Mouse (Mus musculus): ENCODE results near the gene Prkar1b.
A peak's percentile ranks its signal among the peaks of the same experiment; 100 is the strongest.

The Prkar1b gene

DNA sequence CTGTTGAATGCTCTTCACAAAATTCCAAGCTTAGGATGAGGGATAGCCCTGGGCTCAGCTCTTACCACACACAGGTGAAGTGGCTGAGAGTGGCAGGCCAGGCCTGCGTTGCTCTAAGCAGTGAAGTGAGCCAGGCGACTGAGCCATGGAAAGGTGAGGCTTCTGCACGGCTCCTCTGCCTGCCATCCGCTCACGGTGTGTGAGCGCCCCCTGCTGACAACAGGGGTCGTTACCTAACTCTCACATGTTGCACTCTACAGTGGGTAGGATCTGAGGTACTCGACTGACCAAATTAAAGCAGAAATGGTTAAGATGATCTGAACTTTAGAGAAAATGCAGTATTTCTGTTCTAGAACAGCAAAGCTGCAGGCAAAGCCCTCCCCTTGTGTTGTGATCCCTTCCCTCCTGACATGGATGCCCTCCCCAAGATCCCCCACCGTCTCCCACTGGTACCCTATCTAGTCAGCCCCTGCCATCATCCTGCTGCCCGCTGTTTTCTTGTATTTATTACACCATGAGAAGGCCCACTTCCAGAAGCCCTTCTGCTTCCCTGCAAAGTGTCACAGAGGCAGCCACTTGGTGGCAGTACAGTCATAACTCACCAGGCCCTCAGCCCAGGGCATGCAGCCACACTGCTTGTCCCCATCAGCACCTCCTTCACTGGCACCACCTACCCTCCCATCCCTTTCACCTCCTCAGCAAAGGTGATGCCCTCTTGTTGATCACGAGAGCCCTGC, 29.3 kb upstream of the Prkar1b start:
- Histone ChIP-seq H3K4me1 (replicated peaks; ENCODE audit: low read depth, low read length) (peaks cover 14% of the 10 kb centered on the region), H3K27me3 (ENCODE audit: insufficient read depth, low read length) (no peaks in the 10 kb centered on the region), H3K36me3 (ENCODE audit: insufficient read depth, low read length) (peaks cover 97% of the 10 kb centered on the region), H3K9me3 (ENCODE audit: low read length) (no peaks in the 10 kb centered on the region), H3K4me3 (replicated peaks; ENCODE audit: low read length) (no peak overlapping the region)
- TF ChIP-seq NANOG (IDR thresholded peaks at IDR 0.05; ENCODE audit: borderline replicate concordance, low read length) = no peak
- no peak for TF ChIP-seq POU5F1 (IDR thresholded peaks at IDR 0.05; ENCODE audit: borderline replicate concordance, low read length)
- peak; percentile 83 for TF ChIP-seq CTCF (conservative IDR thresholded peaks at IDR 0.05; ENCODE audit: low read length)

DNA sequence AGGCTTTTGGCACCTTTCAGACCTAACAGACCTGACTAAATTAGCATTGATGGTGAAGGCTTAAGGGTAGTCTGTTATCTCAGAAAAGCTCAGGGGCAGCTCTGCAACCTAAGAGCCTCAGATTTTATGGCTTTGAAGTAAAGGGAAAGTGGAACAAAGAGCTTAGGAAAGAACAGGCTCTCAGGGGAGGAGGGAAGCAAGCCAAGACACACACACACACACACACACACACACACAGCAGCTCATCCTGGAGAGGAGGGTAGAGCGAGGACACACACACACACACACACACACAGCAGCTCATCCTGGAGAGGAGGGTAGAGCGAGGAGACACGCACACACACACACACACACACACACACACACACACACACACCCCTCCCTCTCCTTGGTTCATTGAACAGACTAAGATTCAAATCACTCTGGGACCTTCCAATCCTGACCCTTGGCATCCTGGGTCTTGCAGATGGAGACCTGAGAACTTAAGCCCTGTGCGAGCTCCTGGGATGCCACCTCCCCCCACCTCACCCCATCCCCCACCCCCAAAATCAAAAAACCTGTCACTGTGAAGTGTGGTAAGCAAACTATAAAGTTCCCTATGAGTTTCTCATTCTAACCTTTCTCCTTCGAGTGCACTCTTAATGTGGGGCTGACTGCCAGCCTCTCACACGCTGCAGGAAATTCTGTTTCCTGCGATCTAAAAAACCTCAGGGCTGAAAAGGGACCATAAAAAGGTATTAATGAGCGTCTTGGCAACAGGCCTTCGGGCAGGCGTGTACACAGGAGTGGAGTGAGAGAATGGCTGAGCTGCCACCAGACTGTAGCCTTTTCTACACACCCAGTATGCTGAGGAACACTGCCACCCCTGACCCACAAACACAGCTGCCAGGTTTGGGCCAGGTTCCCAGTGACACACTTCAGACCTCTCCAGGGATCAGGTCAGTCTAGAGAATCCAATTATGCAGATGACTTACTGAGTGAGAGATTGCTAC, 25.1 kb upstream of the Prkar1b start:
- Histone ChIP-seq H3K4me1 (replicated peaks; ENCODE audit: low read depth, low read length) (peaks cover 11% of the 10 kb centered on the region; the same call in 1 of the 2 replicates), H3K4me3 (replicated peaks; ENCODE audit: low read length) (no peak overlapping the region), H3K9me3 (ENCODE audit: low read length) (no peaks in the 10 kb centered on the region), H3K36me3 (ENCODE audit: insufficient read depth, low read length) (peaks cover 94% of the 10 kb centered on the region), H3K27me3 (ENCODE audit: insufficient read depth, low read length) (no peaks in the 10 kb centered on the region)
- TF ChIP-seq POU5F1 (IDR thresholded peaks at IDR 0.05; ENCODE audit: borderline replicate concordance, low read length) (no peak), CTCF (conservative IDR thresholded peaks at IDR 0.05; ENCODE audit: low read length) (no peak), NANOG (IDR thresholded peaks at IDR 0.05; ENCODE audit: borderline replicate concordance, low read length) (no peak)

- peaks cover 94% of the 10 kb centered on the region for H3K36me3 ChIP-seq (ENCODE audit: insufficient read depth, low read length)
- H3K27me3 ChIP-seq (ENCODE audit: insufficient read depth, low read length) = no peaks in the 10 kb centered on the region
- H3K4me3 ChIP-seq (replicated peaks; ENCODE audit: low read length) = no peak overlapping the region
- TF ChIP-seq CTCF (conservative IDR thresholded peaks at IDR 0.05; ENCODE audit: low read length) (no peak), NANOG (IDR thresholded peaks at IDR 0.05; ENCODE audit: borderline replicate concordance, low read length) (no peak), POU5F1 (IDR thresholded peaks at IDR 0.05; ENCODE audit: borderline replicate concordance, low read length) (no peak)
- no peaks in the 10 kb centered on the region for H3K9me3 ChIP-seq (ENCODE audit: low read length)
- peaks cover 9% of the 10 kb centered on the region; the same call in 1 of the 2 replicates for H3K4me1 ChIP-seq (replicated peaks; ENCODE audit: low read depth, low read length)
Observed at GRCm38 (mm10) chr5:139174141-139174540, 24.3 kb upstream of the Prkar1b start.

- peaks cover 84% of the 10 kb centered on the region for H3K36me3 ChIP-seq (ENCODE audit: insufficient read depth, low read length)
- no peak for TF ChIP-seq POU5F1 (IDR thresholded peaks at IDR 0.05; ENCODE audit: borderline replicate concordance, low read length)
- peaks cover 29% of the 10 kb centered on the region for H3K4me1 ChIP-seq (replicated peaks; ENCODE audit: low read depth, low read length)
- H3K27me3 ChIP-seq (ENCODE audit: insufficient read depth, low read length) = no peaks in the 10 kb centered on the region
- H3K9me3 ChIP-seq (ENCODE audit: low read length) = no peaks in the 10 kb centered on the region
- no peak overlapping the region for H3K4me3 ChIP-seq (replicated peaks; ENCODE audit: low read length)
Observed at GRCm38 (mm10) chr5:139171929-139172328, 22.1 kb upstream of the Prkar1b start.

DNA sequence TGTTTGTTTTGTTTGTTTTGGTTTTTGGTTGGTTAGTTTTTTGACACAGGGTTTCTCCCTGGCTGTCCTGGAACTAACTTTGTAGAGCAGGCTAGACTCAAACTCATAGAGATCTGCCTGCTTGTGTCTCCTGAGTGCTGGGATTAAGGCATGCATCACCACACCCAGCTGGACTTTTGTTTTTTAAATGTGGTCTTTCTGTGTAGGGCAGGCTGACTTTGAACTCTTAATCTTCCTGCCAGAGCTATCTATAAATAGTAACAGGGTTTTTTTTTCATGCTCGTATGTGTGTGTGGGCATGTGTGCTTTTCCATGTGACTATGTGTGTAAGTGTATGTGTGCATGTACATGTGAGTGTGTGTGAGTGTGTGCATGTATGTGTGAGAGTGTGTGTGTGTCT, 17.7 kb upstream of the Prkar1b start:
- Histone ChIP-seq H3K9me3 (ENCODE audit: low read length) (no peaks in the 10 kb centered on the region), H3K27me3 (ENCODE audit: insufficient read depth, low read length) (no peaks in the 10 kb centered on the region), H3K4me1 (replicated peaks; ENCODE audit: low read depth, low read length) (peaks cover 64% of the 10 kb centered on the region), H3K4me3 (replicated peaks; ENCODE audit: low read length) (peak overlapping the region; percentile 27; the same call in 1 of the 2 replicates), H3K36me3 (ENCODE audit: insufficient read depth, low read length) (peaks cover 89% of the 10 kb centered on the region)
- TF ChIP-seq NANOG (IDR thresholded peaks at IDR 0.05; ENCODE audit: borderline replicate concordance, low read length) (peak; percentile 64; the same call in 1 of the 2 replicates), POU5F1 (IDR thresholded peaks at IDR 0.05; ENCODE audit: borderline replicate concordance, low read length) (no peak), CTCF (conservative IDR thresholded peaks at IDR 0.05; ENCODE audit: low read length) (no peak)

DNA sequence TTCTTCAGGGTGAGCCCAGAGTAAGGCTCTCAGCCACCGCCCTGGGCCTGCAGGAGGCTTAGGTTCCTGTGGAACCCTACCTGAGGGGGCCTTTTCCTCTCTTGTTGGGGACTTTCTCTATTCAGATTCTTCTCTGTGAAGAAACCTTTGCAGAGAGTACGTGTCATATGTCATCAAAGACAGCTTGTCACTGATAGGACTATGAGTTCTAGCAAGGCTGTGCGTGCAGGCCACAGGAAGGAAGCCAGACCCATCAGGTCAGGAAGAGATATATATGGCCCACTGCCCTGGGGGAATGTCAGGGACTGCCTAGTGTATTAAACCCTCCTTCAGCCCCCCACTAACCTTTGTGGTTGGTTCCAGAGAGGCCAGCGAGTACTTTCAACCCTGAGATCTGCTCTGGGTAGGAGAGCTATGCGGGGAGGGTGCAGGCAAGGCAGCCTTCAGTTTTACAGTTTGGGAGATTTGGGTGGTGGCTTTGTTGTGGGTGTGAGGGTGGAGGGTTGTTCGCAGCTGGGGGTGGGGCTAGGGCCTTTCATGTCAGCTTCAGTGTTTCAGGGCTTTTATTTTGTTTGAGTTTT, 17.1 kb upstream of the Prkar1b start:
- TF ChIP-seq CTCF (conservative IDR thresholded peaks at IDR 0.05; ENCODE audit: low read length) (no peak), NANOG (IDR thresholded peaks at IDR 0.05; ENCODE audit: borderline replicate concordance, low read length) (no peak), POU5F1 (IDR thresholded peaks at IDR 0.05; ENCODE audit: borderline replicate concordance, low read length) (no peak)
- Histone ChIP-seq H3K4me1 (replicated peaks; ENCODE audit: low read depth, low read length) (peaks cover 66% of the 10 kb centered on the region), H3K9me3 (ENCODE audit: low read length) (no peaks in the 10 kb centered on the region), H3K36me3 (ENCODE audit: insufficient read depth, low read length) (peaks cover 89% of the 10 kb centered on the region), H3K4me3 (replicated peaks; ENCODE audit: low read length) (peak overlapping the region; percentile 27), H3K27me3 (ENCODE audit: insufficient read depth, low read length) (no peaks in the 10 kb centered on the region)

- no peak for TF ChIP-seq POU5F1 (IDR thresholded peaks at IDR 0.05; ENCODE audit: borderline replicate concordance, low read length)
- no peak for TF ChIP-seq NANOG (IDR thresholded peaks at IDR 0.05; ENCODE audit: borderline replicate concordance, low read length)
- no peak for TF ChIP-seq CTCF (conservative IDR thresholded peaks at IDR 0.05; ENCODE audit: low read length)
- Histone ChIP-seq H3K27me3 (ENCODE audit: insufficient read depth, low read length) (no peaks in the 10 kb centered on the region), H3K9me3 (ENCODE audit: low read length) (no peaks in the 10 kb centered on the region), H3K36me3 (ENCODE audit: insufficient read depth, low read length) (peaks cover 95% of the 10 kb centered on the region), H3K4me1 (replicated peaks; ENCODE audit: low read depth, low read length) (peaks cover 70% of the 10 kb centered on the region), H3K4me3 (replicated peaks; ENCODE audit: low read length) (no peak overlapping the region)
Observed at GRCm38 (mm10) chr5:139161632-139162031, 11.8 kb upstream of the Prkar1b start.

DNA sequence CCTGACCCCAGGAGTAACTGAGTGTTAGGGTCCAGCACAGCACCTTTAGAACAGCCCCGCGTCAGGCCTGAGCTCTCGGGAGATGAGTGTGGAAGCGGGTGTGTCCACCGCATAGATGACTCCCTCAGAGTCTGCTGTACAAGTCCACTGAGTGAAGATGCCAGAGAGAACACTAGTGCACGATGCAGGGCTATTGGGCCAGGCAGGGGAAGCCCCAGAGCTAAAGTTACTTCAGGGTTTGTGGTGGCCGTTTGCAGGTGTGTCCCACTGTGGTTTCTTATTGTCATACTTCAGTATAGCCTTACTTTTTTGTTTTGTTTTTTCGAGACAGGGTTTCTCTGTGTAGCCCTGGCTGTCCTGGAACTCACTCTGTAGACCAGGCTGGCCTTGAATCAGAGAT, 11.1 kb upstream of the Prkar1b start:
- H3K36me3 ChIP-seq (ENCODE audit: insufficient read depth, low read length) = peaks cover 95% of the 10 kb centered on the region
- H3K27me3 ChIP-seq (ENCODE audit: insufficient read depth, low read length) = no peaks in the 10 kb centered on the region
- no peak overlapping the region for H3K4me3 ChIP-seq (replicated peaks; ENCODE audit: low read length)
- H3K9me3 ChIP-seq (ENCODE audit: low read length) = no peaks in the 10 kb centered on the region
- H3K4me1 ChIP-seq (replicated peaks; ENCODE audit: low read depth, low read length) = peaks cover 63% of the 10 kb centered on the region
- TF ChIP-seq NANOG (IDR thresholded peaks at IDR 0.05; ENCODE audit: borderline replicate concordance, low read length) = no peak
- TF ChIP-seq CTCF (conservative IDR thresholded peaks at IDR 0.05; ENCODE audit: low read length) = no peak
- TF ChIP-seq POU5F1 (IDR thresholded peaks at IDR 0.05; ENCODE audit: borderline replicate concordance, low read length) = no peak
